Mouse (Mus musculus) spleen, embryonic (tissue): ENCODE measurements at regions not wholly inside any gene's neighbourhood (a gene's known extent, or its start where the extent isn't known, plus 50 kb on each side); places are given as distances from the start of the nearest gene placed in this dataset.

Source experiments
- CTCF ChIA-PET: fragments of 350-600 bp; sonication (Branson Sonifier 250); formaldehyde crosslinking; loops from one replicate; lab custom pipeline; 2022; lab: Charles Lee

- CTCF ChIA-PET: no interaction called here
Observed at GRCm38 (mm10) chr4:153727273-153727672, 229.8 kb upstream of the A430005L14Rik start.

- CTCF ChIA-PET: no interaction called here
Observed at GRCm38 (mm10) chr4:153727896-153728422, 229.1 kb upstream of the A430005L14Rik start.

- CTCF ChIA-PET: no interaction called here
Observed at GRCm38 (mm10) chr4:153738088-153738487, 218.9 kb upstream of the A430005L14Rik start.

GRCm38 (mm10) chr4:153742241-153742640, 214.8 kb upstream of the A430005L14Rik start:
- CTCF ChIA-PET: no interaction called here

GRCm38 (mm10) chr4:153752791-153753190, 204.2 kb upstream of the A430005L14Rik start:
- CTCF ChIA-PET: no interaction called here

- CTCF ChIA-PET: no interaction called here
Observed at GRCm38 (mm10) chr4:153758323-153758722, 198.7 kb upstream of the A430005L14Rik start.

GRCm38 (mm10) chr4:153758781-153759180, 198.3 kb upstream of the A430005L14Rik start:
- CTCF ChIA-PET: no interaction called here

- CTCF ChIA-PET: no interaction called here
Observed at GRCm38 (mm10) chr4:153760934-153761333, 196.1 kb upstream of the A430005L14Rik start.

- CTCF ChIA-PET: no interaction called here
Observed at GRCm38 (mm10) chr4:153763413-153763812, 193.6 kb upstream of the A430005L14Rik start.

GRCm38 (mm10) chr4:153767713-153768112, 189.3 kb upstream of the A430005L14Rik start:
- CTCF ChIA-PET: no interaction called here

- CTCF ChIA-PET: interaction anchor here (0.6 kb wide), 1 partner anchor 142 kb away, joined by 3 read pairs; no protein-coding TSS in a partner anchor
Observed at GRCm38 (mm10) chr4:153768350-153768749, 188.7 kb upstream of the A430005L14Rik start.

GRCm38 (mm10) chr4:153770675-153771074, 186.4 kb upstream of the A430005L14Rik start:
- CTCF ChIA-PET: no interaction called here

GRCm38 (mm10) chr4:153780501-153780900, 176.5 kb upstream of the A430005L14Rik start:
- CTCF ChIA-PET: no interaction called here

- CTCF ChIA-PET: no interaction called here
Observed at GRCm38 (mm10) chr4:153781271-153781670, 175.8 kb upstream of the A430005L14Rik start.

GRCm38 (mm10) chr4:153781981-153782521, 175.0 kb upstream of the A430005L14Rik start:
- CTCF ChIA-PET: no interaction called here

GRCm38 (mm10) chr4:153784401-153784800, 172.6 kb upstream of the A430005L14Rik start:
- CTCF ChIA-PET: no interaction called here

- CTCF ChIA-PET: no interaction called here
Observed at GRCm38 (mm10) chr4:153785564-153785963, 171.5 kb upstream of the A430005L14Rik start.

- CTCF ChIA-PET: no interaction called here
Observed at GRCm38 (mm10) chr4:153792307-153792706, 164.7 kb upstream of the A430005L14Rik start.

- CTCF ChIA-PET: no interaction called here
Observed at GRCm38 (mm10) chr4:153798061-153798460, 159.0 kb upstream of the A430005L14Rik start.

- CTCF ChIA-PET: no interaction called here
Observed at GRCm38 (mm10) chr4:153805727-153806126, 151.3 kb upstream of the A430005L14Rik start.

GRCm38 (mm10) chr4:153806180-153806692, 150.8 kb upstream of the A430005L14Rik start:
- CTCF ChIA-PET: no interaction called here

- CTCF ChIA-PET: no interaction called here
Observed at GRCm38 (mm10) chr4:153806820-153807436, 150.1 kb upstream of the A430005L14Rik start.

GRCm38 (mm10) chr4:153812866-153813265, 144.2 kb upstream of the A430005L14Rik start:
- CTCF ChIA-PET: no interaction called here
